Mouse (Mus musculus) kidney, postnatal 4 days (tissue): ENCODE data around the gene Syt2.

Source experiments
- DNase-seq, 2 experiments: peaks; one replicate each; pipeline ENCODE4 v3.0.0; 2021; ENCODE audit warnings: mixed read lengths in 2 of 2

Syt2 gene

GRCm38 (mm10) chr1:134646261-134646962 is at the start of gene Syt2:
Gene Syt2 (plus strand): TSS chr1:134646677.
- DNase-seq = peak; percentile 69 to 76

GRCm38 (mm10) chr1:134597339-134598054 is 49.0 kb upstream of the Syt2 start:
- no peak for DNase-seq

- no peak for DNase-seq
Observed at GRCm38 (mm10) chr1:134604086-134604485, 42.4 kb upstream of the Syt2 start.

DNA sequence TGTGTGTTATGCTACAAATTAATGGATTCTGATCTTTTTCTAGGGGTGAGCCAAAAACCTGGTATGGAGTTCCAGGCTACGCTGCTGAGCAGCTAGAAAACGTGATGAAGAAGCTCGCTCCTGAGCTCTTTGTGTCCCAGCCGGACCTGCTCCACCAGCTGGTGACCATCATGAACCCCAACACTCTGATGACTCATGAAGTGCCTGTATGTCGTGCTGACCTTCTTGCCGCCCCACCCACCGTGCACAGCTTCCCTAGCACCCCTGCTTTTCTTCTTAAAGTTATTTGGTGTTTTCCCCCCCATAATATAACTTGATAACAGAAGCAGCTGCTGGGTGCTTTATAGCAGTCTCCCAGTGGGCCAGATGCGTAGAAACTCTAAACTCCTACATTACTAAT is 40.8 kb upstream of the Syt2 start:
- no peak for DNase-seq

DNA sequence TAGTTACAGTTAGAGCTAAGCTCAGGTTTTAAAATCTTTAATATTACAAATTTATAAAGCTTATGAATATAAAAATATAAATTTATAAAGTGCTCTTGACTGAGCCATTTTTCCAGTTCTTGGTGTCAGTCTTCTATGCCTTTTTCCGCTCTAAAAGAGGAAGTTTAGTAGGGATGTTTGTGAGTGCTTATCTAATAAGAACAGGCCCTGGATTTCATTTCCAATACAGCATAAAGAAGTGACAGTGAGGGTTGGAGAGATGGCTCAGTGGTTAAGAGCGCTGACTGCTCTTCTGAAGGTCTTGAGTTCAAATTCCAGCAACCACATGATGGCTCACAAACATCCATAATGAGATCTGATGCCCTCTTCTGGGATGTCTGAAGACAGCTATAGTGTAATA is 40.1 kb upstream of the Syt2 start:
- no peak for DNase-seq

DNA sequence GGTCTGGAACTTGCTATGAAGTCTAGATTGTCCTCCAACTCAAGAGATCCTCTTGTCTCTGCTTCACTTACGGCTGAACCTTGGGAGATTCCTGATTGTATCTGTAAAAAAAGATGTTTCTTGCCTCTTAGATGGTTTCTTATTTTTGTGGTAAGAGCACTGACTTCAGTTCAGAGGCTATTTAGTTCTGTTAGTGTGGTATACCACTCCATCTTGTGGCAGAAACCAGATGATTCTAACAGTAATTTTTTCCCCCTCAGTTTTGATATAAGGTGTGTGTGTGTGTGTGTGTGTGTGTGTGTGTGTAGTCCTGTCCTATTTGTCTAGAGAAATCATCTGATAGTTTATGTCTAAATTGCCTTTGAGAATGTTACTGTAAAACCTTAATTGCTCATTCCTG is 39.2 kb upstream of the Syt2 start:
- no peak for DNase-seq

- DNase-seq = no peak
Observed at GRCm38 (mm10) chr1:134609172-134609571, 37.3 kb upstream of the Syt2 start.

GRCm38 (mm10) chr1:134614554-134614953 is 31.9 kb upstream of the Syt2 start:
- no peak for DNase-seq

- DNase-seq = no peak
Observed at GRCm38 (mm10) chr1:134614988-134615387, 31.5 kb upstream of the Syt2 start.

- no peak for DNase-seq
Observed at GRCm38 (mm10) chr1:134617656-134618055, 28.8 kb upstream of the Syt2 start.

GRCm38 (mm10) chr1:134625325-134625724 is 21.2 kb upstream of the Syt2 start:
- no peak for DNase-seq

GRCm38 (mm10) chr1:134629455-134629854 is 17.0 kb upstream of the Syt2 start:
- DNase-seq = no peak

GRCm38 (mm10) chr1:134634296-134634695 is 12.2 kb upstream of the Syt2 start:
- DNase-seq = no peak

DNA sequence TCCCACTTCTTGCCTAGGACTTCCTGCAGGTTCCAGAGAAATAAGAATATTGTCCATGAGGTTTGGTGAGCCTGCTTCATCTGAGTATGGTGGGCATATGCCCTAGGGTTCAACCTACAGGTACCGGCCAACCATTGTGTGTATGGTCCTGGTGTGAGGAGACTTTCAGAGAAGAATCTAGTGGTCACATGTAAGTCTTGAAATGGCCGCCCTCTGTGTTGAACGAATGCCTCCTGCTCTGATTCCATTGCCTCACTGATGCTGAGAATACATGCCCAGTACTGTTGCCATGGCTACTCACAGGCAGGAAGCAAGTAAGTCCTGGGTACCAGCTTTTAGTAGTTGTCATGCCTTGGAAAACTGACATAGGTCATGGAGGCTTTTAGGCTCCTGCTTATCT is 10.2 kb upstream of the Syt2 start:
- no peak for DNase-seq

DNA sequence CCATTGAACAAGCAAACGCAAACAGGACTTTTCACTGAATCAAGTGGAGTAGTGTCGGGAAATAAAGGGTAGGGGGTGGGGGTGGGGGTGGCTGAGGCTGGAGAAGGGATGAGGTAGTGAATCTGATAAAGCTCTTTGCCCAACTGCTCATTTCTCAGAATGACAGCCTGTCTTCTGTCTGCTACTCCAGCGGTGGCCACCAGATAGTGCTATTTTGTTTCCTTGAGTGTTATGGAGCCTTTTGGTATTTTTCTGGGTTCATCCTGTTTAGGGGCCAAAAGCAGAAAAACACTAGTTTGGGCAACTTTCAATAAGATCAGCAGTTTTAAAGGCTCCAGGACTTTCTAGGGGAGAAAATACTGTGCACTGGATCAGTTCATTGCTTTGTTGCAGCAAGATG is 9.8 kb upstream of the Syt2 start:
- DNase-seq = peak; percentile 73 to 76

GRCm38 (mm10) chr1:134638041-134638440 is 8.4 kb upstream of the Syt2 start:
- no peak for DNase-seq

DNA sequence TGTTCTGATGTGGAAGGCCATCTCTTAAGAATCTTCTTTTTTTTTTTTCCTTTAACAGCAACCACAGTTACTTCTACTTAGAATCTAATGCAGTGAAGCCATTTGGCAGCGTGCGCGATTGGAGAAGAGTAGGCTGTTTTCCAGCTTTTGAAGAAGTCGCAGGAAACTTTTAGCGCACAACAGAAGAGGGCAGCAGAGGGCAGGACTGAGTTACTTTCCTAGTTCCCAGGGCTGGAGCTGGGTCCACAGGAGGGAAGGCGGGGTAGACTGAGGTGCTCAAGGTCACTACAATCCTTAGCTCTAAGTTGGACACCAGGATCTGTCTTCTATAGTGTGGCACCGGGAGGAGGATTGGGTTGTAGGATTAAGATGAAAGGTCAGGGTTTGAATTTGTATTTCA is 8.0 kb upstream of the Syt2 start:
- DNase-seq = peak; percentile 79 to 85

- DNase-seq = no peak
Observed at GRCm38 (mm10) chr1:134639460-134639859, 7.0 kb upstream of the Syt2 start.

- DNase-seq = peak; percentile 63 to 68
Observed at GRCm38 (mm10) chr1:134641507-134641906, 5.0 kb upstream of the Syt2 start.

- no peak for DNase-seq
Observed at GRCm38 (mm10) chr1:134643702-134644101, 2.8 kb upstream of the Syt2 start.

- DNase-seq = no peak
Observed at GRCm38 (mm10) chr1:134645408-134646200, 873 bp upstream of the Syt2 start.

- peak; percentile 44 to 52 for DNase-seq
Observed at GRCm38 (mm10) chr1:134646963-134647282, 446 bp downstream of the Syt2 start.

DNA sequence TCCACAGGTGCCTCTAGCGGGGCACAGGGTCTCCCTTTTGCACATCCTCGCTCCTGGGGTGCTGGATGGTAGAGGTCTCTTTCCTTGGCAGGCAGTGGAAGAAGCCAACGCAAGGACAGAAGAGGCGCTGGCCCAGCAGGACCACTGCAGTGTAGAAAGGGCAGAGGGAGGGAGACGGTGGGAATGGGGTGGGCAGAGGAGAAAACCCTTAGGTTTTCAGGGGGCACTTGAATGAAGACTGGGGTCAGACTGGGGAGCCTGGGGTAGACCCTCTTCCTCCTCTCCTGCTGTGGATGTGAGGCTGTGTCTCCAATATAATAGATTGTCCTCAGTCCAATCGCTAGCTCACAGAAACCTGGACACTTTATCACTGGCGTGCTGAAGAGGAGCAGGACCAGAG is 1.1 kb downstream of the Syt2 start:
- no peak for DNase-seq

DNA sequence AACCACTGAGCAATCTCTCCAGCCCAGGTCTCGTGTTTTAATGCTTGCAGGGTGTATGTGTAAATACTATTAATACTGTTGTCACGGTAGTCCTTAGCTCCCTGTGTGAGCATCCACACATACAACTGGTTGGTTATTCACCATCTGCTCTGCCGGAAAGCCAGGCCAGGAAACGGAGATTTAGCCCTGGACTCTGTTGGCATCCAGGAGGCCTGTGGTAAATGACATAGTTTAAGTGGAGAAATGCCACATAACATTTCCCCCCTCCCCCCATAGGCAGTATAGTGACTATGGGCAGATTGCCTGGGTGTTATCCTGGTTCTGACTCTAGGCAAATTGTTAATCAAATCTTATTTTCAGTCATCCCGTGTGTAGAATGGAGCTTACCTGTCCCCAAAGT is 4.3 kb downstream of the Syt2 start:
- DNase-seq = no peak
